Mouse (Mus musculus) limb, embryonic 15.5 days (tissue): Measurements from ENCODE around the gene Lemd1. TPM values are rescaled to one million over a fixed set of nuclear protein-coding genes. Genes with fewer than 3 reads are reported as not detected.

Experiments
- ATAC-seq: fragments of 200-750 bp; cut with Nextera tagmentation; 2 replicates; pipeline ENCODE4 v1.8.0; 2017; ENCODE audit warnings: low read depth, moderate TSS enrichment; ENCODE audit not compliant: insufficient number of reproducible peaks, low FRiP score, low TSS enrichment
- H3K27ac ChIP-seq: fragments of 300-500 bp; sonication (generic); 2 replicates; pipeline ENCODE4 v1.5.1; 2015; ENCODE audit warnings: moderate library complexity, mild to moderate bottlenecking, inconsistent platforms
- H3K27me3 ChIP-seq: fragments of 300-500 bp; sonication (generic); 2 replicates; pipeline ENCODE4 v1.6.1; 2015; ENCODE audit warnings: inconsistent platforms
- H3K36me3 ChIP-seq: fragments of 300-500 bp; sonication (generic); 2 replicates; pipeline ENCODE4 v1.6.1; 2015; ENCODE audit warnings: inconsistent platforms
- H3K4me1 ChIP-seq: fragments of 300-500 bp; sonication (generic); 2 replicates; pipeline ENCODE4 v1.6.1; 2015; ENCODE audit warnings: inconsistent platforms
- H3K4me2 ChIP-seq: fragments of 300-500 bp; sonication (generic); 2 replicates; pipeline ENCODE4 v1.6.1; 2015; ENCODE audit warnings: mild to moderate bottlenecking, inconsistent platforms
- H3K4me3 ChIP-seq: fragments of 300-500 bp; sonication (generic); 2 replicates; pipeline ENCODE4 v1.5.1; 2015; ENCODE audit warnings: mild to moderate bottlenecking, inconsistent platforms
- H3K9ac ChIP-seq: fragments of 300-500 bp; sonication (generic); 2 replicates; pipeline ENCODE4 v1.6.1; 2015; ENCODE audit warnings: inconsistent platforms
- H3K9me3 ChIP-seq: fragments of 300-500 bp; sonication (generic); 2 replicates; pipeline ENCODE4 v1.6.1; 2016; ENCODE audit warnings: inconsistent platforms
- WGBS: fragments of 180-500 bp; shearing (Covaris S2); methylation state at CpG from one replicate; pipeline ENCODE4 v1.1.7; 2015; 5-methylcytosine and 5-hydroxymethylcytosine counted together
- polyA plus RNA-seq: library from polyadenylated mRNA; unstranded; fragments of >200 nt; fragmentation: Nextera tagmentation; extraction: Ambion mirVana; gene quantifications from 2 replicates; pipeline ENCODE4 v1.2.1, GENCODE M21; 2015

Lemd1 gene
- 0.29 and 0.56 TPM in 2 replicates for polyA plus RNA-seq

- H3K36me3 ChIP-seq = no peaks in the 10 kb centered on the region
- no peaks in the 10 kb centered on the region for H3K9me3 ChIP-seq
- H3K4me3 ChIP-seq = peak within 1 kb of the TSS; percentile 51
- H3K9ac ChIP-seq = 0 out of 2 replicates have a peak within 1 kb of the TSS, but pooled peaks have one; percentile 5
- WGBS = under 1% methylated on average over 34 of the region's 34 CpGs
- H3K27me3 ChIP-seq = peaks cover 88% of the 10 kb centered on the region
- no peak within 1 kb of the TSS for H3K27ac ChIP-seq
- peak within 1 kb of the TSS; percentile 98 for H3K4me2 ChIP-seq
- ATAC-seq = no peak
- H3K4me1 ChIP-seq = peaks cover 37% of the 10 kb centered on the region
These were observed at the start of gene Lemd1, which contains the start of gene AC124108.1 for GRCm38 (mm10) chr1:132191093-132191785. Gene Lemd1, plus strand, starts transcription at chr1:132191431. Gene AC124108.1, plus strand, starts transcription at chr1:132191457.

GRCm38 (mm10) chr1:132141753-132142152 lies 49.5 kb upstream of the Lemd1 start:
- Histone ChIP-seq H3K27ac (no peak overlapping the region), H3K36me3 (no peaks in the 10 kb centered on the region), H3K4me3 (no peak overlapping the region), H3K9ac (no peak overlapping the region), H3K4me2 (no peak overlapping the region), H3K4me1 (peaks cover 20% of the 10 kb centered on the region), H3K9me3 (no peaks in the 10 kb centered on the region), H3K27me3 (peaks cover 10% of the 10 kb centered on the region; the same call in 1 of the 2 replicates)
- no peak for ATAC-seq
- WGBS = 53% methylated on average over 13 of the region's 13 CpGs

GRCm38 (mm10) chr1:132143079-132143478 lies 48.2 kb upstream of the Lemd1 start:
- Histone ChIP-seq H3K27ac (no peak overlapping the region), H3K4me3 (no peak overlapping the region), H3K27me3 (peaks cover 8% of the 10 kb centered on the region; the same call in 1 of the 2 replicates), H3K4me1 (peaks cover 18% of the 10 kb centered on the region), H3K4me2 (no peak overlapping the region), H3K36me3 (no peaks in the 10 kb centered on the region), H3K9ac (no peak overlapping the region), H3K9me3 (no peaks in the 10 kb centered on the region)
- ATAC-seq = no peak
- WGBS = 71% methylated on average over 5 of the region's 5 CpGs

GRCm38 (mm10) chr1:132143730-132144129 lies 47.5 kb upstream of the Lemd1 start:
- no peak overlapping the region for H3K4me3 ChIP-seq
- 48% methylated on average over 4 of the region's 4 CpGs for WGBS
- H3K36me3 ChIP-seq = no peaks in the 10 kb centered on the region
- H3K9ac ChIP-seq = no peak overlapping the region
- H3K9me3 ChIP-seq = no peaks in the 10 kb centered on the region
- H3K27me3 ChIP-seq = peaks cover 3% of the 10 kb centered on the region; the same call in 1 of the 2 replicates
- H3K4me1 ChIP-seq = peaks cover 12% of the 10 kb centered on the region
- no peak for ATAC-seq
- no peak overlapping the region for H3K4me2 ChIP-seq
- H3K27ac ChIP-seq = no peak overlapping the region

- ATAC-seq = no peak
- Histone ChIP-seq H3K36me3 (no peaks in the 10 kb centered on the region), H3K9me3 (no peaks in the 10 kb centered on the region), H3K4me3 (no peak overlapping the region), H3K4me2 (no peak overlapping the region), H3K4me1 (peaks cover 7% of the 10 kb centered on the region), H3K9ac (no peak overlapping the region), H3K27ac (no peak overlapping the region), H3K27me3 (peaks cover 2% of the 10 kb centered on the region; the same call in 1 of the 2 replicates)
- WGBS = 46% methylated on average over 2 of the region's 2 CpGs
These were observed 47.0 kb upstream of the Lemd1 start for GRCm38 (mm10) chr1:132144223-132144622.

GRCm38 (mm10) chr1:132144837-132145236 lies 46.4 kb upstream of the Lemd1 start:
- Histone ChIP-seq H3K9ac (no peak overlapping the region), H3K9me3 (no peaks in the 10 kb centered on the region), H3K4me3 (no peak overlapping the region), H3K27me3 (no peaks in the 10 kb centered on the region; the same call in 1 of the 2 replicates), H3K4me1 (0 out of 2 replicates have a peak, but pooled peaks cover under 1% of the 10 kb centered on the region), H3K36me3 (no peaks in the 10 kb centered on the region), H3K4me2 (no peak overlapping the region), H3K27ac (no peak overlapping the region)
- ATAC-seq = no peak
- 59% methylated on average over 3 of the region's 3 CpGs for WGBS

GRCm38 (mm10) chr1:132145973-132146685 lies 45.1 kb upstream of the Lemd1 start:
- H3K27ac ChIP-seq = no peak overlapping the region
- no peak overlapping the region for H3K4me2 ChIP-seq
- H3K27me3 ChIP-seq = no peaks in the 10 kb centered on the region; the same call in 1 of the 2 replicates
- H3K36me3 ChIP-seq = no peaks in the 10 kb centered on the region
- H3K4me1 ChIP-seq = no peaks in the 10 kb centered on the region
- no peak overlapping the region for H3K4me3 ChIP-seq
- no peak overlapping the region for H3K9ac ChIP-seq
- no peaks in the 10 kb centered on the region for H3K9me3 ChIP-seq
- no peak for ATAC-seq
- WGBS = 83% methylated on average over 8 of the region's 8 CpGs

GRCm38 (mm10) chr1:132149410-132149809 lies 41.8 kb upstream of the Lemd1 start:
- ATAC-seq = no peak
- Histone ChIP-seq H3K27me3 (no peaks in the 10 kb centered on the region; the same call in 1 of the 2 replicates), H3K27ac (no peak overlapping the region), H3K36me3 (no peaks in the 10 kb centered on the region), H3K4me1 (no peaks in the 10 kb centered on the region), H3K4me2 (no peak overlapping the region), H3K4me3 (no peak overlapping the region), H3K9me3 (no peaks in the 10 kb centered on the region), H3K9ac (no peak overlapping the region)
- 68% methylated on average over 2 of the region's 2 CpGs for WGBS

- Histone ChIP-seq H3K9me3 (no peaks in the 10 kb centered on the region), H3K4me2 (no peak overlapping the region), H3K27ac (no peak overlapping the region), H3K9ac (no peak overlapping the region), H3K4me1 (no peaks in the 10 kb centered on the region), H3K36me3 (no peaks in the 10 kb centered on the region), H3K4me3 (no peak overlapping the region), H3K27me3 (no peaks in the 10 kb centered on the region; the same call in 1 of the 2 replicates)
- 67% methylated on average over 1 of the region's 1 CpGs for WGBS
- no peak; the same call in 1 of the 2 replicates for ATAC-seq
These were observed 41.1 kb upstream of the Lemd1 start for GRCm38 (mm10) chr1:132150171-132150570.

- Histone ChIP-seq H3K27ac (no peak overlapping the region), H3K36me3 (no peaks in the 10 kb centered on the region), H3K4me2 (no peak overlapping the region), H3K9ac (no peak overlapping the region), H3K4me3 (no peak overlapping the region), H3K27me3 (no peaks in the 10 kb centered on the region; the same call in 1 of the 2 replicates), H3K4me1 (no peaks in the 10 kb centered on the region), H3K9me3 (no peaks in the 10 kb centered on the region)
- 67% methylated on average over 15 of the region's 15 CpGs for WGBS
- no peak for ATAC-seq
These were observed 40.2 kb upstream of the Lemd1 start for GRCm38 (mm10) chr1:132150817-132151601.

GRCm38 (mm10) chr1:132151908-132152307 lies 39.3 kb upstream of the Lemd1 start:
- no peaks in the 10 kb centered on the region for H3K9me3 ChIP-seq
- no peak overlapping the region for H3K4me3 ChIP-seq
- H3K36me3 ChIP-seq = no peaks in the 10 kb centered on the region
- no peak overlapping the region for H3K27ac ChIP-seq
- 61% methylated on average over 2 of the region's 2 CpGs for WGBS
- H3K9ac ChIP-seq = no peak overlapping the region
- H3K4me1 ChIP-seq = no peaks in the 10 kb centered on the region
- H3K4me2 ChIP-seq = no peak overlapping the region
- no peak for ATAC-seq
- H3K27me3 ChIP-seq = no peaks in the 10 kb centered on the region; the same call in 1 of the 2 replicates
